Mouse (Mus musculus): ENCODE measurements around the gene Actl6a. TPM values are rescaled to one million over a fixed set of nuclear protein-coding genes. Genes with fewer than 3 reads are reported as not detected.
"Not testable (repeated sequence)": the region's sequence is repeated elsewhere in the genome, so short reads cannot be mapped to it uniquely, and the experiment has no call there.

Actl6a gene
- polyA plus RNA-seq, 1 experiment from 2014 or later = 102 TPM

DNA sequence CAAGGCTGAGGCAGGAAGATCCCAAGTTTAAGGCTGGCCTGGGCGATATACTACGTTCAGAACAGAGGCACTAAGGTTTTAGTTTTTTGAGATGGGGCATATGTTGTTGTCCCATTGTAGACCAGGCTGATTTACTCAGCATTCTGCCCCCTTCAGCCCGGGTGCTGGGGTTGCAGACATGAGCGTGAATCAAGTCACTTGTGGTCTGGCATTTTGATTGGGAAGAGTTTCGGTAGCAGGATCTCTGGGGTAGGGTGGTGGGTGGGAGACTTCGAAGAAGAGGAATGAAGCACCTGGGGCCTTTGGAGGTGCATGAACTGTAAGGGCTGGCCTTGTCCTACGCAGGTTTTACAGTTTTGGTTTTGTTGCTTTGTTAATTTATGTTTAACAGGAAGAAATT lies 18.1 kb downstream of the Actl6a start:
- no peak overlapping the region for H3K4me2 ChIP-seq
- 93% methylated on average over 7 of the region's 7 CpGs for WGBS
- ATAC-seq (ENCODE audit: extremely low read depth, insufficient number of reproducible peaks, low FRiP score, low TSS enrichment) = no peak
- H3K9ac ChIP-seq = no peak overlapping the region
- no peaks in the 10 kb centered on the region for H3K27me3 ChIP-seq (replicated peaks)
- H3K27ac ChIP-seq (replicated peaks) = no peak overlapping the region
- no peak overlapping the region for H3K4me3 ChIP-seq
- H3K36me3 ChIP-seq = peaks cover 96% of the 10 kb centered on the region
- no peaks in the 10 kb centered on the region for H3K4me1 ChIP-seq
- H3K9me3 ChIP-seq = peaks cover 4% of the 10 kb centered on the region

DNA sequence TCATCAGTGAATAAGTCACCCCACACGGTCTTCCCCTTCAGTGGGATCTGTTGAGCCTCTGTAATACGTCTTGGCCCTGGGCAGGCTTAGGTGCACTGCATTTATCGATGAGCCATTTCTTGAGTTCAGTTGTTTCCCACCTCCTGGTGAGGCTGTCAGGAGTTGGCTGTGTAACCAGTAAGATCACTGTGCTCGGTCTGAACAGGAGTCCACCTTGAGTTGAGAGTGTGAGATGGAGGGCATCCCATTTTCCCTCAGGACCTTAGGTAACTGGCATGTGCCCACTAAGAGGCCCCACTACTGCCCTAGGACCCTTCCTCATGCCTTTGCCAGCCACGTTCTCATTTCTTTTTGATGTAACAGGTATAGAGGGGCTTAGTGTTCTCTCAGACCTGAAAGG lies 19.9 kb downstream of the Actl6a start:
- 87% methylated on average over 5 of the region's 5 CpGs for WGBS
- no peaks in the 10 kb centered on the region for H3K27me3 ChIP-seq (replicated peaks)
- no peak overlapping the region for H3K27ac ChIP-seq (replicated peaks)
- no peak overlapping the region for H3K4me3 ChIP-seq
- no peaks in the 10 kb centered on the region for H3K4me1 ChIP-seq
- H3K9ac ChIP-seq = no peak overlapping the region
- peaks cover 97% of the 10 kb centered on the region for H3K36me3 ChIP-seq
- ATAC-seq (ENCODE audit: extremely low read depth, insufficient number of reproducible peaks, low FRiP score, low TSS enrichment) = no peak
- no peak overlapping the region for H3K4me2 ChIP-seq
- H3K9me3 ChIP-seq = peaks cover 4% of the 10 kb centered on the region

DNA sequence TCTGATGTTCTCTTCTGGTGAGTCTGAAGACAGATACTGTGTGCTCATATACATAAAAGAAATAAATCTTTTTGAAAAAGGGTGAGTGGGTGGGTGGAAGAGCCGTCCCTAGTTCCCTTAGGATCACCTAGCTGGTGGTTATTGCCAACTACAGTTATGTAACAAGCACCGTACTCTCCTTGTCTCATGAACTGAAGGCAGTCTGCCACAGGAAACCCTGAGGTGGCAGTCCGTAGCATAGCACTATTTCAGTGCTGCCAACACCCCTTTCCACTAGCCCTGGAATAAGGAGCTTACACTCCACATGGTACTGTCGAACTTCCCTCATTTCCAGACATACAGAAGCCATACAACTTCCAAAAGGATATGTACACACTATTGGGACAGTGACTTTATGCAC lies 21.8 kb downstream of the Actl6a start:
- H3K4me1 ChIP-seq = no peaks in the 10 kb centered on the region
- no peak overlapping the region for H3K4me2 ChIP-seq
- H3K9me3 ChIP-seq = peaks cover 4% of the 10 kb centered on the region
- H3K27me3 ChIP-seq (replicated peaks) = no peaks in the 10 kb centered on the region
- no peak overlapping the region for H3K4me3 ChIP-seq
- 85% methylated on average over 4 of the region's 4 CpGs for WGBS
- peaks cover 96% of the 10 kb centered on the region for H3K36me3 ChIP-seq
- no peak for ATAC-seq (ENCODE audit: extremely low read depth, insufficient number of reproducible peaks, low FRiP score, low TSS enrichment)
- H3K27ac ChIP-seq (replicated peaks) = no peak overlapping the region
- H3K9ac ChIP-seq = no peak overlapping the region

DNA sequence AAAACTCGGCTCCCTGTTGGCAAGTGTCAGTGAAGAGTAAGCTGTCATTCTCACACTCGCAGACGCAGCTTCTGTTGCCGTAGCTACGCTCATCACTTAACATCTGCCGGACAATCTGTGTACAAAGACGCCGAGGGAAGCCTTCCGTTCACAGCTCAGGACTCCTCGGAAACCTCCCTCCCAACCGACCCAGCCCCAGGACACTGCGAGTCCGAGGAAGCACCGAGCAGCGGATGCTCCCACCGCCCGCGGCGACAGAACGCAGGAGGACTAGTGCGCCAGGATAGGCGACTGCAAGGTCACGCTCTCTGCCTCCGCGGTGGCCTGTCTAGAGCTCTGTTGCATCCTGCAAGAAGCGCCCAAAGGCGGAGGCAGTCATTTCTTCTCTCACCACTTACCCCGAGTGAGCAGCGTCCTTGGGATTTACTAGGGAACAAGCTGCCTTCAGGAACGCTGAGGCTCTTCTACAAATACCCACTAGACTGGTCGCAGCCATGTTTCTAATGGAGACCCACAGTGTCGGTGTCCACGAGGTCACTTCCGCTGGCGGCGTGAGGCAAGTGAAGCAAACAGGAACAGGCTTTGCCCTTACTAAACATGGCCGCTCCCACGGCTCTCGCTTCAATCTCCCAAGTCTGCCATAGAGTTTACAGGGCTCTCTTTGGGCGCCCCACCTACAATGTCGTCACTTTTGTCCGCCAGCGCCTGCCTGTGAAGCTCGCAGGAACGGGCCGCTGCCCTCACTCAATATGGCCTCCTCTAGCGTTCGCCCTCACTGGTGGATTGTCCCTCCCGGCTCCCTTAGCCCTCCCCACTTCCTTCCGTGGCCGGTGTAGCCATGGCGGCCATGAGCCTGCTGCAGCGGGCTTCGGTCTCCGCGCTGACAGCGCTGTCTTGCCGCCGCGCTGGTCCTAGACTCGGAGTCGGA lies 30.4 kb downstream of the Actl6a start, which contains the start of gene Ndufb5:
Ndufb5 (plus strand) TSS at position 747 of the 928 bp plus-strand sequence.
- Histone ChIP-seq H3K4me2 (peak within 1 kb of the TSS; percentile 85), H3K27me3 (replicated peaks) (no peaks in the 10 kb centered on the region), H3K36me3 (peaks cover 60% of the 10 kb centered on the region), H3K27ac (replicated peaks) (peak within 1 kb of the TSS; percentile 94), H3K9ac (peak within 1 kb of the TSS; percentile 95), H3K9me3 (no peaks in the 10 kb centered on the region), H3K4me1 (peaks cover 34% of the 10 kb centered on the region), H3K4me3 (peak within 1 kb of the TSS; percentile 96)
- peak; percentile 88 for ATAC-seq (ENCODE audit: extremely low read depth, insufficient number of reproducible peaks, low FRiP score, low TSS enrichment)
- WGBS = under 1% methylated on average over 62 of the region's 62 CpGs

DNA sequence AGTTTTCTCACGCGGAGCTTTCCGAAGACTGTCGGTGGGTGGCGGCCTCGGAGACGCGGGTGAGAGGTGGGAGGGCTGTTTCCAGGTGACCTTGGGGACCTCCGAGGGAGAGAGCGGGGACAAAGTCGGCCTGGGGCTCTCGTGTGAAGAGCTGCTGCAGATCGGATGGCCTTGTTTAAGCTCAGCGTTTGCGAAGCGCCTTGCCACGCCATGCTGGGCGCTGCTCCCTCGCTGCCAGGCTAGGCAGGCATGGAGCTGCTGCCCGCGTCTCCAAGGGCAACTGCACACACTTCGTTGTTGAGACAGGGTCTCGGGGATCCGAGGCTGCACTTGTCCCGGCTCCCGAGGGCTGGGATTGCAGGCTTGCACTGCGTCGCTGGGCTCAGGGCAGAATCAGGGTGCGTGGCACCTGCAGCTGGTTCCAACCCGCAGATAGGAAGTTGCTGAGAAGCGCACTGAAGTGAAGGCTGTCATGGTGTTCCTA lies 31.1 kb downstream of the Actl6a start, which contains the start of gene Mrpl47:
Mrpl47 (minus strand) TSS at position 434 of the 484 bp plus-strand sequence.
- Histone ChIP-seq H3K4me1 (peaks cover 34% of the 10 kb centered on the region), H3K4me3 (peak within 1 kb of the TSS; percentile 96), H3K27ac (replicated peaks) (peak within 1 kb of the TSS; percentile 94), H3K27me3 (replicated peaks) (no peaks in the 10 kb centered on the region), H3K36me3 (peaks cover 59% of the 10 kb centered on the region), H3K9ac (peak within 1 kb of the TSS; percentile 95), H3K9me3 (no peaks in the 10 kb centered on the region), H3K4me2 (peak within 1 kb of the TSS; percentile 85)
- under 1% methylated on average over 28 of the region's 31 CpGs for WGBS
- ATAC-seq (ENCODE audit: extremely low read depth, insufficient number of reproducible peaks, low FRiP score, low TSS enrichment) = peak; percentile 29; the same call in 1 of the 2 replicates

DNA sequence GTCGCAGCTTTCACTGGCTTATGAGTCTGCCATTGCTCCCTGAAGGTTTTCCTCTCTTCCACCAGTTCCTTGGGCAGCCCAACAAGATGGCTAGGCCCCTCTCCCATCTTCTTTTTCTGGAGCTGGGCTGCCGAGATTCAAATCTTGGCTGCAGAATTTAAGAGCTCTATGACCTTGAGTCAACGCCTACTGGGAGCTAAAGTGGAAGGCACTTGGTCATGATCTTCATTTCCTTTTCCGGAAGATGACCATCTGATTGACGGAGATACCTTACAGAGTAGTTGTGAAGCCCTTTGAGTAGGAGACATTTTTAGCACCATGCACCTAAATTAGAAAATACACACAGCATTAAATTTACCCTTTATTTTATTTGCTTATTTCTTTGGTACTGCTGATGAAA lies 32.5 kb downstream of the Actl6a start:
- Histone ChIP-seq H3K27me3 (replicated peaks) (no peaks in the 10 kb centered on the region), H3K36me3 (peaks cover 60% of the 10 kb centered on the region), H3K4me2 (peak overlapping the region; percentile 85), H3K4me1 (peaks cover 34% of the 10 kb centered on the region), H3K9ac (no peak overlapping the region), H3K9me3 (no peaks in the 10 kb centered on the region), H3K27ac (replicated peaks) (no peak overlapping the region), H3K4me3 (peak overlapping the region; percentile 96; the same call in 1 of the 2 replicates)
- WGBS = 86% methylated on average over 5 of the region's 5 CpGs
- ATAC-seq (ENCODE audit: extremely low read depth, insufficient number of reproducible peaks, low FRiP score, low TSS enrichment) = no peak

DNA sequence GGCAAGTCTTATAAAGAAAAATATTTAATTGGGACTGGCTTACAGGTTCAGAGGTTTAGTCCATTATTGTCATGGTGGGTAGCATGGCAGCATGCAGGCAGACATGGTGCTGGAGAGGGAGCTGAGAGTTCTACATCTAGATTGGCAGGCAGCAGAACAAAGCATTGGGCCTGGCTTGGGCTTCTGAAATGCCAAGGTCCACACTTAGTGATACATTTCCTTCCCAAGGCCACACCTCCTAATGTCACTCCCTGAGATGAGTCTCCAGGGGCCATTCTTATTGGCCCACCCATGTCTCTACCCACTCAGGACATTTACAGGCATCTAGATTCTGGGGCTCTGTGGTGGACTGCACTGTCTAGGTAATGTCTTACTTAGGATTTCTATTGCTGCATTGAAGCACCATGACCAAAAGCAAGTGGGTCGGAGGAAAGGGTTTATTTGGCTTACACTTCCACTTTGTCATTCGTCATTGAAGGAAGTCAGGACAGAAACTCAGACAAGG lies 36.2 kb downstream of the Actl6a start:
- no peaks in the 10 kb centered on the region for H3K27me3 ChIP-seq (replicated peaks)
- H3K4me3 ChIP-seq = no peak overlapping the region
- H3K4me1 ChIP-seq = peaks cover 25% of the 10 kb centered on the region
- peaks cover 84% of the 10 kb centered on the region for H3K36me3 ChIP-seq
- H3K9ac ChIP-seq = no peak overlapping the region
- no peak for ATAC-seq (ENCODE audit: extremely low read depth, insufficient number of reproducible peaks, low FRiP score, low TSS enrichment)
- H3K27ac ChIP-seq (replicated peaks) = no peak overlapping the region
- peaks cover 5% of the 10 kb centered on the region; the same call in 1 of the 2 replicates for H3K9me3 ChIP-seq
- no peak overlapping the region for H3K4me2 ChIP-seq
- WGBS = 84% methylated on average over 2 of the region's 2 CpGs

DNA sequence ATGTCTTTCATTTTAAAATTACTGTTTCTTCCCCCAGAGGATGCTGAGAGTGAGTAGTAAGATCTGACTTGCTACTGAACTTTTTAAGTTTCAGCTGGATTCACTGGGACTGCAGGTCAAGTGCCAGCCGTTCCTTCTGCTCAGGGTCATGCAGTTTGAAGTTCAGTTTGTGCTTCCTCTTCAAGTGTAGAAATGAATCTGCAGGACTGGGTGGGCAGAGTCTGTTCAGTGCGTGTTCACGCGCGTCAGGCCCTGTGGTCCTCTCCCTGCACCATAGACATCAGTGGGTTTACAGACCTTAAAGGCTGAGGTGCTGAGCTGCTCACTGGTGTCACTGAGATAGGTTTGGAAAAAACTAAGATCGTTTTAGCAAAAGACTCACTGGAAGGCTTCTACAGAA lies 38.9 kb downstream of the Actl6a start:
- Histone ChIP-seq H3K27ac (replicated peaks) (no peak overlapping the region), H3K4me2 (no peak overlapping the region), H3K4me1 (no peaks in the 10 kb centered on the region), H3K4me3 (no peak overlapping the region), H3K9ac (no peak overlapping the region), H3K27me3 (replicated peaks) (no peaks in the 10 kb centered on the region), H3K36me3 (peaks cover 89% of the 10 kb centered on the region), H3K9me3 (peaks cover 5% of the 10 kb centered on the region; the same call in 1 of the 2 replicates)
- 86% methylated on average over 6 of the region's 6 CpGs for WGBS
- ATAC-seq (ENCODE audit: extremely low read depth, insufficient number of reproducible peaks, low FRiP score, low TSS enrichment) = no peak

DNA sequence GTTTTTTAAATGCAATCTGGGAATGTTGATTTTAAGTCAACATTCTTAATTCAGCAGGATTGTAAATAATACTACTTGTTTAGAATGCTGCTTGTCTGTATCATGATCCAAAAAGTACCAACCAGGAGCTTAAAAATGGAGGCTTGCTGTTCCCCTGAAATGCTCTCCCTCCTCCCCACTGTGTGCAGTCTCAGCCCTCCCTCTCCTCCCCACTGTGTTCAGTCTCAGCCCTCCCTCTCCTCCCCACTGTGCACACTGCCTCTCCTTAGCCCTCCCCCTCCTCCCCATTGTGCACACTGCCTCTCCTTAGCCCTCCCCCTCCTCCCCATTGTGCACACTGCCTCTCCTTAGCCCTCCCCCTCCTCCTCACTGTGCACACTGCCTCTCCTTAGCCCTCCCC lies 39.3 kb downstream of the Actl6a start:
- not testable (repeated sequence) for H3K4me1 ChIP-seq; H3K27me3 ChIP-seq (replicated peaks); ATAC-seq (ENCODE audit: extremely low read depth, insufficient number of reproducible peaks, low FRiP score, low TSS enrichment); H3K4me2 ChIP-seq; H3K9me3 ChIP-seq; H3K27ac ChIP-seq (replicated peaks); H3K9ac ChIP-seq; H3K4me3 ChIP-seq
- H3K36me3 ChIP-seq = peaks cover 89% of the 10 kb centered on the region

DNA sequence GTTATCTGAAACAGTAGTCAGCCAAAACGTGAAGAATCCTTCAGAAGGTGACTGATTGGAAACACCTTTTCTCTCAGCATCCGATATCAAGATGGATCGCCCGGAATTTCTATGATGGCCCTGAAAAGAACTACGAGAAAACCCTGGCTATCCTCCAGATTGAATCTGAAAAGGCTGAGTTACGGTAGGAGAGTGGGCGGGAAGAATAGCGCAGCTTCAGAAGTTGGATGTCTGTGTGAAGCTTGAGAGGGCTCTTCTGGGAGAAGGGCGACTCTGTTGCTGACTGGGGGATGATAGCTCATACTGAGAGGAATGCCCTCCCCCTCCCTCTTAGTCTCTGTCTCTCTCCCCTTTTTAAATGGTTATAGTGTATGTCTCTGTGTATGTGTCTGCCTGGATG lies 42.3 kb downstream of the Actl6a start:
- ATAC-seq (ENCODE audit: extremely low read depth, insufficient number of reproducible peaks, low FRiP score, low TSS enrichment) = no peak
- Histone ChIP-seq H3K9me3 (peaks cover 5% of the 10 kb centered on the region; the same call in 1 of the 2 replicates), H3K4me2 (no peak overlapping the region), H3K27me3 (replicated peaks) (no peaks in the 10 kb centered on the region), H3K4me3 (no peak overlapping the region), H3K27ac (replicated peaks) (no peak overlapping the region), H3K36me3 (peaks cover 91% of the 10 kb centered on the region), H3K9ac (no peak overlapping the region), H3K4me1 (no peaks in the 10 kb centered on the region)
- 80% methylated on average over 9 of the region's 9 CpGs for WGBS

DNA sequence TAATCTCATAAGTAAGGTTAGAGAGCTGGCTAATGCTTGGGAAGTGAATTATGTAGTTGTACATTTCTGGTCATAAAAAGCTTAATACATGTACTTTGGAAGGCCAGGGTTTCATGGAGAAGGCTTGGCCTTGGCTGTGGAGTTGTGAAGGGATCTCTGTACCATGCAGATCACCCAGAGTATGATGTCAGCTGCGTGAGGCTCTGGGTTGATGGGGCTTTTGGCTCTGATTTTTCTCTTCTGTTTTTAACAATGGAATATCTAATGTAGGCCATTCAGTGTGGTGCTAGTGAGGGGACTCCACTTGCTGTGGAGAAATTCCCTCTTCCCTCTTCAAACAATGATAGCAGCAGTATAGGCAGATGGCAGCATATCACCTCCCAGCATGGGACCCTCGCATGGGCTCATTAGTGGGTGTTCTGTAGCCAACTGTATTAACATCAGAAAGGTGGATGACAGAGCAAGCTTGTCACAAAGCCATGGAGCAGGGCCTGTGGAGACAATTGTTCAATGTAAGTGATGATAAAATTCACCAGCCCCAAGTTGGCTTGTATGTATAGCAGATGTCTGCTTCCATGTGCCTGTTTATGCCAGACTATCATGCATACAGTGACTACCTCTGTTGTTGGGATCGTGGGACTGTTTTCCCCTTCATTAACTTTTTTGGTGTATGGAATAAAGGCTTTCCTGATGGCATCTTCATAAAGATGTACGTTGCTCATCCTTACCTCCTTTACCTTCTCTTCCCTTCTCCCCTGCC lies 43.9 kb downstream of the Actl6a start:
- Histone ChIP-seq H3K27me3 (replicated peaks) (no peaks in the 10 kb centered on the region), H3K9ac (no peak overlapping the region), H3K4me2 (no peak overlapping the region), H3K4me3 (no peak overlapping the region), H3K4me1 (peaks cover 13% of the 10 kb centered on the region), H3K9me3 (peaks cover 5% of the 10 kb centered on the region; the same call in 1 of the 2 replicates), H3K27ac (replicated peaks) (no peak overlapping the region), H3K36me3 (peaks cover 89% of the 10 kb centered on the region)
- 85% methylated on average over 4 of the region's 4 CpGs for WGBS
- no peak for ATAC-seq (ENCODE audit: extremely low read depth, insufficient number of reproducible peaks, low FRiP score, low TSS enrichment)
